Comparison of ENCODE assay signal across 10 mouse cellular contexts in the genomic region with DNA sequence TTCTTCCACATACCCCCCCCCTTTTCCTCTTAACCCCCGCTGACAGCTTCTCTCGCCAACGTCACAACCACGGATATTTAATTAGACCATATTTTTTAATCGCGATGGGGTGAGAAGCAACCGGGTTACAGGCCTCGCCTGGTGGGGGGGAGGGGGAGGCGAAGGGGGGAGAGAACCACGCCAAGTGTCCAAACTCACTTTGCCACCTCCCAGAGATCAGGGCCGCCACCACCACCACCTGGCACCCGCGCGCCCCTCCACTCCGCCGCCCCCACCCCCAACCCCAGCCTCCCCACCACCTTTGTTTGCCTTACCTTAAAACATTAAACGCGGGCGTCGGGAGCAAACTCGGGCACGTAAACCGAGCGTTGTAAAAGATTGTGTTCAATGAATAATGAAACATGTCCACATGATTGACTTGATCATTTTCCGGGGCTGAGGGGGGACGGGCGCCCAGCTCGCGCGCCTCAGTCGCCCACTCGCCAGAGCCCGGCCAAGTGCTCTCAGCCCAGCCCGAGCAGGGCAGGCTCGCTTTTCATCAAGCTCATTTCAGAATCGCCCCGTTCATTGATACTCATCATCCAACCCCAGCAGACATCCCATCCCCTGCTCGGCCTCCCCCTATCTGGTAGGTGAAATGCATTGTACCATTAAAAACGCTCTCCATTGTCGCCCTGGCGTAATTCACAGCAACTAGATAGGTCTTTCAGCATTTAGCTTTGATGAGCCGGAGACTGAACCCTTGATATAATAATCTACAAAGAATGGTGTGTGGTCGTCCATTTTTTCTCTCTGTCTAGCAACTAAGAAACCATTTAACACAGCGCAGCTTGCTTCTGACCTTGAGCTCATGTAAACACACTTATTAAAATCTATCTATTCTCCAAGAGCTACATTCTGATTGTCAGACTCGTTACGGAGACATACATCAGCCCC. TPM values are rescaled to one million over a fixed set of nuclear protein-coding genes. Genes with fewer than 3 reads are reported as not detected.
A peak's percentile ranks its signal among the peaks of the same experiment; 100 is the strongest.
DNase-seq lines count a peak whose midpoint lies in the region; ATAC-seq and TF ChIP-seq lines count a peak whose summit lies in the region.
"Had no signal": no experiment of that assay in that cellular context is flagged by ENCODE, and none has a peak within 500 bp of the region (broad histone marks: within the 10 kb centered on the region; RNA-seq: fewer than 3 reads in every experiment).

No protein-coding gene starts in this region.

- peaks cover 94% of the 10 kb centered on the region for H3K27me3 ChIP-seq in E14TG2a.4 (ENCODE audit: insufficient read depth, low read length)
- H3K27me3 ChIP-seq in heart, embryonic 16.5 days (ENCODE audit: control insufficient read depth, insufficient read depth, low read length): peaks cover 60% of the 10 kb centered on the region
- peaks cover 84% of the 10 kb centered on the region for H3K27me3 ChIP-seq in limb, embryonic 15.5 days

- peak overlapping the region; percentile 79 for H3K4me3 ChIP-seq in E14TG2a.4 (replicated peaks; ENCODE audit: low read length)
- H3K4me3 ChIP-seq in heart, embryonic 16.5 days (ENCODE audit: low read length): peak overlapping the region; percentile 71
- peak overlapping the region; percentile 54 for H3K4me3 ChIP-seq in limb, embryonic 15.5 days

- peak overlapping the region; percentile 96 for H3K4me2 ChIP-seq in heart, embryonic 16.5 days (ENCODE audit: low read depth, low read length)
- H3K4me2 ChIP-seq in limb, embryonic 15.5 days: peak overlapping the region; percentile 96

- peak overlapping the region; percentile 75 for H3K9ac ChIP-seq in heart, embryonic 16.5 days (ENCODE audit: low read length)
- H3K9ac ChIP-seq in limb, embryonic 15.5 days: peak overlapping the region; percentile 35

- 1% methylated on average over 44 of the region's 46 CpGs for WGBS in heart, embryonic 16.5 days
- under 1% methylated on average over 46 of the region's 46 CpGs for WGBS in limb, embryonic 15.5 days

- TF ChIP-seq CTCF in E14TG2a.4 (conservative IDR thresholded peaks at IDR 0.05; ENCODE audit: low read length): no peak

- no peak overlapping the region for H3K27ac ChIP-seq in heart, embryonic 16.5 days (ENCODE audit: low read length)
- no peak overlapping the region for H3K27ac ChIP-seq in limb, embryonic 15.5 days

- peaks cover 30% of the 10 kb centered on the region for H3K4me1 ChIP-seq in E14TG2a.4 (replicated peaks; ENCODE audit: low read depth, low read length)
- peaks cover 7% of the 10 kb centered on the region for H3K4me1 ChIP-seq in heart, embryonic 16.5 days (ENCODE audit: control insufficient read depth, insufficient read depth, low read length)
- peaks cover 46% of the 10 kb centered on the region for H3K4me1 ChIP-seq in limb, embryonic 15.5 days

- DNase-seq in adrenal gland, adult (ENCODE audit: inconsistent age in 2 of 2, low spot score in 1 of 2): peak; percentile 27 to 80
- DNase-seq in adrenal gland, postnatal 4 days (ENCODE audit: low spot score in 2 of 2): no peak
- DNase-seq in cerebellum, postnatal 25 days: peak; percentile 70 to 79
- DNase-seq in right cerebral cortex, postnatal 14 days: peak; percentile 9
- DNase-seq in thymus, postnatal 36 days: no peak

- ATAC-seq in heart, embryonic 16.5 days (replicated peaks; ENCODE audit: extremely low read depth, insufficient read depth, low FRiP score): no peak
- no peak for ATAC-seq in limb, embryonic 15.5 days (ENCODE audit: insufficient number of reproducible peaks, low FRiP score, low TSS enrichment, low read depth)

- H3K36me3 ChIP-seq in E14TG2a.4 (ENCODE audit: insufficient read depth, low read length): no peaks in the 10 kb centered on the region
- H3K36me3 ChIP-seq in heart, embryonic 16.5 days (ENCODE audit: control insufficient read depth, insufficient read depth): no peaks in the 10 kb centered on the region
- no peaks in the 10 kb centered on the region for H3K36me3 ChIP-seq in limb, embryonic 15.5 days

- no peaks in the 10 kb centered on the region for H3K9me3 ChIP-seq in E14TG2a.4 (ENCODE audit: low read length)
- no peaks in the 10 kb centered on the region for H3K9me3 ChIP-seq in heart, embryonic 16.5 days (replicated peaks; ENCODE audit: control insufficient read depth, low read length)
- no peaks in the 10 kb centered on the region for H3K9me3 ChIP-seq in limb, embryonic 15.5 days
- H3K9me3 ChIP-seq: megakaryocyte, embryonic 14.5 days had no signal

RNA-seq across cellular contexts. Expression of a gene that starts 0.8 kb away (rescaled TPM):
- total RNA-seq in adrenal gland, postnatal 4 days (2021): 10 to 100 TPM; 10.3 TPM
- 4.7 and 5.8 TPM in 2 replicates for polyA plus RNA-seq in heart, embryonic 16.5 days (2015; fragmentation: Nextera tagmentation; extraction: Ambion mirVana)
- polyA plus RNA-seq in limb, embryonic 15.5 days (2015; fragmentation: Nextera tagmentation; extraction: Ambion mirVana): 8.1 and 8.2 TPM in 2 replicates
- total RNA-seq: common myeloid progenitor, adult 5-6 weeks had no signal

Comparison
In these comparisons a context has a peak if more than half of its experiments do, and no peak if none do; other contexts are left out.
1. DNase-seq: peak in adrenal gland, adult (2 of 2), cerebellum, postnatal 25 days (2 of 2) and right cerebral cortex, postnatal 14 days (single experiment); none in adrenal gland, postnatal 4 days (0 of 2) and thymus, postnatal 36 days (0 of 2).
2. Peak in every context shown above with its lines, with median percentiles within 50 percentile points of each other: H3K4me3 ChIP-seq.